Mouse (Mus musculus) cerebellum, adult (tissue): ENCODE measurements around the gene Pkd1.

Experiments used
- ATAC-seq: cut with Nextera tagmentation; 2 replicates; pipeline ENCODE4 v1.9.2; 2017; ENCODE audit warnings: mild to moderate bottlenecking, moderate library complexity, mixed read lengths; ENCODE audit not compliant: insufficient number of reproducible peaks, low FRiP score, low TSS enrichment

Pkd1 gene

GRCm38 (mm10) chr17:24532045-24532444 lies 17.6 kb upstream of the Pkd1 start:
- ATAC-seq = no peak

GRCm38 (mm10) chr17:24533099-24533992 lies 16.3 kb upstream of the Pkd1 start:
- peak; percentile 82 for ATAC-seq

- no peak for ATAC-seq
Measured at GRCm38 (mm10) chr17:24534160-24534718, 15.4 kb upstream of the Pkd1 start, which contains the start of gene Rab26. Rab26 (minus strand) TSS chr17:24534210.

GRCm38 (mm10) chr17:24535300-24535699 lies 14.3 kb upstream of the Pkd1 start:
- no peak for ATAC-seq

GRCm38 (mm10) chr17:24537536-24537935 lies 12.1 kb upstream of the Pkd1 start:
- no peak for ATAC-seq

GRCm38 (mm10) chr17:24538950-24539349 lies 10.7 kb upstream of the Pkd1 start:
- no peak for ATAC-seq

GRCm38 (mm10) chr17:24540375-24540774 lies 9.3 kb upstream of the Pkd1 start:
- no peak for ATAC-seq

GRCm38 (mm10) chr17:24544613-24545012 lies 5.0 kb upstream of the Pkd1 start:
- ATAC-seq = no peak

GRCm38 (mm10) chr17:24545247-24545646 lies 4.4 kb upstream of the Pkd1 start:
- no peak for ATAC-seq

- no peak for ATAC-seq
Measured at GRCm38 (mm10) chr17:24546234-24546633, 3.4 kb upstream of the Pkd1 start.

GRCm38 (mm10) chr17:24548435-24548834 lies 1.2 kb upstream of the Pkd1 start:
- ATAC-seq = no peak

- ATAC-seq = no peak
Measured at GRCm38 (mm10) chr17:24548921-24549617, 565 bp upstream of the Pkd1 start.

GRCm38 (mm10) chr17:24550416-24551049 lies 899 bp downstream of the Pkd1 start:
- peak; percentile 63; the same call in 1 of the 2 replicates for ATAC-seq

GRCm38 (mm10) chr17:24551050-24551444 lies 1.4 kb downstream of the Pkd1 start:
- no peak for ATAC-seq

- no peak for ATAC-seq
Measured at GRCm38 (mm10) chr17:24557091-24557490, 7.5 kb downstream of the Pkd1 start.

- no peak for ATAC-seq
Measured at GRCm38 (mm10) chr17:24558600-24559099, 9.0 kb downstream of the Pkd1 start.

GRCm38 (mm10) chr17:24559146-24559545 lies 9.5 kb downstream of the Pkd1 start:
- ATAC-seq = no peak

GRCm38 (mm10) chr17:24560301-24561028 lies 10.8 kb downstream of the Pkd1 start:
- ATAC-seq = no peak; the same call in 1 of the 2 replicates

GRCm38 (mm10) chr17:24561592-24561991 lies 12.0 kb downstream of the Pkd1 start:
- ATAC-seq = no peak

GRCm38 (mm10) chr17:24563638-24564037 lies 14.0 kb downstream of the Pkd1 start:
- no peak for ATAC-seq
